Comparison of ENCODE assay signal across 19 mouse cellular contexts in the genomic region with DNA sequence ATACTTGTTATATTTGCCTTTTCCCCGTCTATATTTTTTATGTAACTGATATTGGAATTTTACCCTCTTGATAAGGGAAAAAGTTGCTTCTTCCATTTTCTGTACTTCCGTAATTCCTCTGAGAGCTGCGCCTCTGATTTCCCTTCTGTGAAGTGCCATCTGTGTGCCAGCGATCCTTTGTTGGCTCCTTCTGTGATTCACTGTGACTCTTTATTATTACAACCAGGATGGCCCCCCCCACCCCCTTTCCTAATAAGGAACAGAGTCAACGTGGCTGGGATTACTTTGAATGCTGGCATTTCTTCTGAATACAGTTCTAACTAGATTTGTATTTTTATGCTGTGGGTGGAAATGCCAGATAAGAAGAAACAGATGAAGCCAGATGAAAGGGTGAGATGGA.
A peak's percentile ranks its signal among the peaks of the same experiment; 100 is the strongest.
DNase-seq lines count a peak whose midpoint lies in the region; ATAC-seq lines count a peak whose summit lies in the region.
"Had no signal": no experiment of that assay in that cellular context is flagged by ENCODE, and none has a peak within 500 bp of the region (broad histone marks: within the 10 kb centered on the region; RNA-seq: fewer than 3 reads in every experiment).

No protein-coding gene starts in this region.

- H3K4me3 ChIP-seq in forebrain, embryonic 15.5 days, result no peak overlapping the region
- H3K4me3 ChIP-seq in forebrain, embryonic 12.5 days (replicated peaks), result no peak overlapping the region
- no peak overlapping the region for H3K4me3 ChIP-seq in hindbrain, embryonic 14.5 days (replicated peaks; ENCODE audit: low read length)

- H3K4me1 ChIP-seq in forebrain, embryonic 15.5 days, result peaks cover 32% of the 10 kb centered on the region
- H3K4me1 ChIP-seq in forebrain, embryonic 12.5 days, result peaks cover 22% of the 10 kb centered on the region
- H3K4me1 ChIP-seq in hindbrain, embryonic 14.5 days (replicated peaks; ENCODE audit: control insufficient read depth, insufficient read depth, low read length), result peaks cover 5% of the 10 kb centered on the region

- no peaks in the 10 kb centered on the region for H3K9me3 ChIP-seq in forebrain, embryonic 15.5 days
- no peaks in the 10 kb centered on the region for H3K9me3 ChIP-seq in forebrain, embryonic 12.5 days
- H3K9me3 ChIP-seq in hindbrain, embryonic 14.5 days (ENCODE audit: control insufficient read depth, low read length), result no peaks in the 10 kb centered on the region

- H3K27ac ChIP-seq in forebrain, embryonic 15.5 days (replicated peaks), result peak overlapping the region; percentile 57
- no peak overlapping the region for H3K27ac ChIP-seq in forebrain, embryonic 12.5 days
- peak overlapping the region; percentile 58; the same call in 1 of the 2 replicates for H3K27ac ChIP-seq in hindbrain, embryonic 14.5 days

- DNase-seq in right cerebral cortex, postnatal 4 days, result peak; percentile 14
- DNase-seq in right cerebral cortex, postnatal 25 days, result no peak
- DNase-seq in hindbrain, embryonic 14.5 days (ENCODE audit: low spot score), result no peak
- no peak for DNase-seq in kidney, postnatal 25 days
- no peak for DNase-seq in adrenal gland, postnatal 4 days (ENCODE audit: low spot score in 2 of 2)
- DNase-seq in thymus, adult 18-20 months, result no peak
- DNase-seq: adrenal gland, adult 8-10 months; B cell, adult 2 months; cerebellum, adult 11-12 months; cerebellum, postnatal 25 days; heart, postnatal 14 days; kidney, adult 9 months; layer of hippocampus, postnatal 36 days; lung, adult 2 months; lung, postnatal 36 days had no signal

- H3K36me3 ChIP-seq in forebrain, embryonic 15.5 days, result no peaks in the 10 kb centered on the region
- H3K36me3 ChIP-seq in forebrain, embryonic 12.5 days (replicated peaks), result no peaks in the 10 kb centered on the region
- no peaks in the 10 kb centered on the region for H3K36me3 ChIP-seq in hindbrain, embryonic 14.5 days (replicated peaks; ENCODE audit: control insufficient read depth, insufficient read depth)

- 31% methylated on average over 5 of the region's 5 CpGs for WGBS in forebrain, embryonic 15.5 days
- 52% methylated on average over 5 of the region's 5 CpGs for WGBS in forebrain, embryonic 12.5 days
- WGBS in hindbrain, embryonic 14.5 days, result 33% methylated on average over 5 of the region's 5 CpGs

- H3K9ac ChIP-seq in forebrain, embryonic 15.5 days (replicated peaks), result no peak overlapping the region
- H3K9ac ChIP-seq in forebrain, embryonic 12.5 days, result no peak overlapping the region
- H3K9ac ChIP-seq in hindbrain, embryonic 14.5 days, result no peak overlapping the region

- H3K4me2 ChIP-seq in forebrain, embryonic 15.5 days (replicated peaks), result 0 out of 2 replicates have a peak overlapping the region, but pooled peaks have one; percentile 4
- no peak overlapping the region for H3K4me2 ChIP-seq in forebrain, embryonic 12.5 days
- no peak overlapping the region for H3K4me2 ChIP-seq in hindbrain, embryonic 14.5 days (replicated peaks)
- H3K4me2 ChIP-seq: heart, embryonic 11.5 days had no signal

- no peaks in the 10 kb centered on the region for H3K27me3 ChIP-seq in forebrain, embryonic 15.5 days
- no peaks in the 10 kb centered on the region for H3K27me3 ChIP-seq in forebrain, embryonic 12.5 days
- no peaks in the 10 kb centered on the region for H3K27me3 ChIP-seq in hindbrain, embryonic 14.5 days (ENCODE audit: control insufficient read depth, insufficient read depth, low read length)

- ATAC-seq in forebrain, embryonic 15.5 days (replicated peaks), result peak; percentile 66; the same call in 1 of the 2 replicates
- no peak for ATAC-seq in forebrain, embryonic 12.5 days (ENCODE audit: low FRiP score)
- peak; percentile 57; the same call in 1 of the 2 replicates for ATAC-seq in hindbrain, embryonic 14.5 days (ENCODE audit: low FRiP score)
- ATAC-seq: inflammation-experienced regulatory T-cells, adult 6 months had no signal
